In genomic region chr10:120270777-120271176, GRCm38 (mm10) we compare ENCODE assay signal across 9 mouse cellular contexts. TPM values are rescaled to one million over a fixed set of nuclear protein-coding genes. Genes with fewer than 3 reads are reported as not detected.
DNase-seq lines count a peak whose midpoint lies in the region; ATAC-seq and TF ChIP-seq lines count a peak whose summit lies in the region.
"Had no signal": no experiment of that assay in that cellular context is flagged by ENCODE, and none has a peak within 500 bp of the region (broad histone marks: within the 10 kb centered on the region; RNA-seq: fewer than 3 reads in every experiment).

No protein-coding gene starts in this region.

- H3K27me3 ChIP-seq in cerebellum, adult 2 months (ENCODE audit: control insufficient read depth, insufficient read depth, low read length) = no peaks in the 10 kb centered on the region; the same call in 1 of the 2 replicates
- H3K27me3 ChIP-seq in liver, embryonic 12.5 days (replicated peaks) = 0 out of 2 replicates have a peak, but pooled peaks cover 5% of the 10 kb centered on the region

- no peaks in the 10 kb centered on the region for H3K9me3 ChIP-seq in liver, embryonic 12.5 days (replicated peaks)
- H3K9me3 ChIP-seq: heart, embryonic 15.5 days had no signal

- H3K27ac ChIP-seq in cerebellum, adult 2 months (ENCODE audit: insufficient read depth, low read length) = no peak overlapping the region
- H3K27ac ChIP-seq in liver, embryonic 12.5 days = no peak overlapping the region
- H3K27ac ChIP-seq: heart, embryonic 15.5 days had no signal

- H3K4me2 ChIP-seq in liver, embryonic 12.5 days = no peak overlapping the region

- TF ChIP-seq POLR2A in cerebellum, adult 2 months (IDR thresholded peaks at IDR 0.05; ENCODE audit: borderline replicate concordance, insufficient read depth, low read length) = no peak

- DNase-seq in cerebellum, postnatal 14 days = peak; percentile 56 to 68
- no peak for DNase-seq in cerebellum, adult 2 months
- peak; percentile 60 for DNase-seq in liver
- DNase-seq in adrenal gland, adult 2 months = peak; percentile 26
- DNase-seq in lung, postnatal 14 days = peak; percentile 71
- DNase-seq in thymus, postnatal 4 days = peak; percentile 74

- H3K9ac ChIP-seq in liver, embryonic 12.5 days = no peak overlapping the region
- H3K9ac ChIP-seq: heart, embryonic 15.5 days had no signal

- no peak for TF ChIP-seq CTCF in cerebellum, adult 2 months (IDR thresholded peaks at IDR 0.05; ENCODE audit: borderline replicate concordance, insufficient read depth, low read depth, low read length)

- no peaks in the 10 kb centered on the region for H3K4me1 ChIP-seq in cerebellum, adult 2 months (ENCODE audit: control insufficient read depth, insufficient read depth, low read length)
- H3K4me1 ChIP-seq in liver, embryonic 12.5 days = peaks cover 16% of the 10 kb centered on the region; the same call in 1 of the 2 replicates

- H3K4me3 ChIP-seq in cerebellum, adult 2 months (replicated peaks; ENCODE audit: insufficient read depth, low read depth, low read length) = no peak overlapping the region
- no peak overlapping the region for H3K4me3 ChIP-seq in liver, embryonic 12.5 days
- H3K4me3 ChIP-seq: heart, embryonic 15.5 days had no signal

- no peaks in the 10 kb centered on the region for H3K36me3 ChIP-seq in liver, embryonic 12.5 days
- H3K36me3 ChIP-seq: heart, embryonic 15.5 days had no signal

- 81% methylated on average over 4 of the region's 4 CpGs for WGBS in cerebellum, adult 2 months
- WGBS in liver, embryonic 12.5 days (ENCODE audit: insufficient replicate concordance) = 45% methylated on average over 4 of the region's 4 CpGs

- ATAC-seq in liver, embryonic 12.5 days = no peak
- ATAC-seq in hematopoietic stem cell, adult 5-6 weeks (replicated peaks in 1 of 2; ENCODE audit: insufficient read depth in 1 of 2, low FRiP score in 2 of 2, low TSS enrichment in 1 of 2, low read depth in 1 of 2, poor library complexity in 2 of 2, severe bottlenecking in 2 of 2) = peak; percentile 46 to 73; a peak in 1 of 4 replicates

RNA-seq across cellular contexts. Expression of gene Llph, which starts 43.9 kb away (rescaled TPM):
- polyA plus RNA-seq in cerebellum, adult 2 months (2012; rRNA removed) = 30.1 and 35.8 TPM in 2 replicates
- polyA plus RNA-seq in liver, embryonic 12.5 days (2016; fragmentation: Nextera tagmentation; extraction: Ambion mirVana) = 55.2 and 55.5 TPM in 2 replicates
- 10 to 100 TPM; 22.6 to 32.1 TPM for total RNA-seq in adrenal gland, adult 2 months (2021)
- polyA plus RNA-seq in adrenal gland, adult 2 months (2012; rRNA removed) = 1.6 and 2.8 TPM in 2 replicates
- total RNA-seq in hematopoietic stem cell, adult 5-6 weeks (2017) = 82.5 and 82.9 TPM in 2 replicates

Comparison
In these comparisons a context has a peak if more than half of its experiments do, and no peak if none do; other contexts are left out.
1. DNase-seq: peak in cerebellum, postnatal 14 days (2 of 2), liver (single experiment), adrenal gland, adult 2 months (single experiment), lung, postnatal 14 days (single experiment) and thymus, postnatal 4 days (single experiment); none in cerebellum, adult 2 months (0 of 2).